Mouse (Mus musculus) heart, adult 2 months (tissue): ENCODE results near the gene Nif3l1.

Experiments
- CTCF ChIP-seq: fragments of 200-600 bp; IDR thresholded peaks from 2 replicates; pipeline ENCODE4 v1.8.1; 2022; ENCODE audit warnings: antibody characterized with exemption, mild to moderate bottlenecking, moderate library complexity
- EP300 ChIP-seq: fragments of 200-500 bp; IDR thresholded peaks from 2 replicates; pipeline ENCODE4 v1.6.1; 2011; ENCODE audit warnings: low read depth, low read length, control low read depth; ENCODE audit not compliant: insufficient read depth
- POLR2A ChIP-seq: fragments of 200-500 bp; IDR thresholded peaks from 2 replicates; pipeline ENCODE4 v1.6.1; 2011; ENCODE audit warnings: mild to moderate bottlenecking, low read depth, low read length, control low read depth; ENCODE audit not compliant: insufficient read depth

- TF ChIP-seq CTCF: no peak
- TF ChIP-seq POLR2A: no peak
- TF ChIP-seq EP300: no peak
Observed at GRCm38 (mm10) chr1:58408141-58408540, 36.8 kb upstream of the Nif3l1 start.
